Mouse (Mus musculus): ENCODE data around the gene Serp2.
"Not testable (repeated sequence)": the region's sequence is repeated elsewhere in the genome, so short reads cannot be mapped to it uniquely, and the experiment has no call there.

Serp2 gene

GRCm38 (mm10) chr14:76569271-76569961, 12.7 kb upstream of the Serp2 start:
- no peak for DNase-seq

- DNase-seq, result no peak
Measured at GRCm38 (mm10) chr14:76568548-76568947, 11.9 kb upstream of the Serp2 start.

GRCm38 (mm10) chr14:76567280-76567679, 10.6 kb upstream of the Serp2 start:
- DNase-seq, result no peak

GRCm38 (mm10) chr14:76566711-76567110, 10.0 kb upstream of the Serp2 start:
- no peak for DNase-seq

- no peak for DNase-seq
Measured at GRCm38 (mm10) chr14:76566193-76566592, 9.5 kb upstream of the Serp2 start.

GRCm38 (mm10) chr14:76559208-76559607, 2.5 kb upstream of the Serp2 start:
- no peak for DNase-seq

GRCm38 (mm10) chr14:76558171-76558570, 1.5 kb upstream of the Serp2 start:
- not testable (repeated sequence) for DNase-seq

GRCm38 (mm10) chr14:76556031-76556851, 448 bp downstream of the Serp2 start:
- peak; percentile 67 for DNase-seq

GRCm38 (mm10) chr14:76555263-76556030, 1.2 kb downstream of the Serp2 start:
- DNase-seq, result no peak

- DNase-seq, result no peak
Measured at GRCm38 (mm10) chr14:76544136-76544535, 12.6 kb downstream of the Serp2 start.

GRCm38 (mm10) chr14:76541341-76541740, 15.3 kb downstream of the Serp2 start:
- DNase-seq, result no peak

- DNase-seq, result no peak
Measured at GRCm38 (mm10) chr14:76540005-76540670, 16.6 kb downstream of the Serp2 start.

- DNase-seq, result peak; percentile 47
Measured at GRCm38 (mm10) chr14:76536921-76537320, 19.8 kb downstream of the Serp2 start.

GRCm38 (mm10) chr14:76535096-76535495, 21.6 kb downstream of the Serp2 start:
- no peak for DNase-seq

GRCm38 (mm10) chr14:76533170-76533815, 23.4 kb downstream of the Serp2 start:
- no peak for DNase-seq

GRCm38 (mm10) chr14:76532257-76533169, 24.2 kb downstream of the Serp2 start:
- DNase-seq, result peak; percentile 28

- DNase-seq, result no peak
Measured at GRCm38 (mm10) chr14:76531027-76531660, 25.5 kb downstream of the Serp2 start.

GRCm38 (mm10) chr14:76528641-76529040, 28.0 kb downstream of the Serp2 start:
- DNase-seq, result no peak

- DNase-seq, result no peak
Measured at GRCm38 (mm10) chr14:76527758-76528313, 28.9 kb downstream of the Serp2 start.

- no peak for DNase-seq
Measured at GRCm38 (mm10) chr14:76527030-76527719, 29.5 kb downstream of the Serp2 start.

Data from lung, postnatal 14 days (tissue).